Mouse (Mus musculus): ENCODE measurements around the gene Ttyh2. TPM values are rescaled to one million over a fixed set of nuclear protein-coding genes. Genes with fewer than 3 reads are reported as not detected.
"Not testable (repeated sequence)": the region's sequence is repeated elsewhere in the genome, so short reads cannot be mapped to it uniquely, and the experiment has no call there.

Ttyh2 gene
- total RNA-seq, 2 experiments from 2014 or later: 20.8 to 31.0 TPM

DNA sequence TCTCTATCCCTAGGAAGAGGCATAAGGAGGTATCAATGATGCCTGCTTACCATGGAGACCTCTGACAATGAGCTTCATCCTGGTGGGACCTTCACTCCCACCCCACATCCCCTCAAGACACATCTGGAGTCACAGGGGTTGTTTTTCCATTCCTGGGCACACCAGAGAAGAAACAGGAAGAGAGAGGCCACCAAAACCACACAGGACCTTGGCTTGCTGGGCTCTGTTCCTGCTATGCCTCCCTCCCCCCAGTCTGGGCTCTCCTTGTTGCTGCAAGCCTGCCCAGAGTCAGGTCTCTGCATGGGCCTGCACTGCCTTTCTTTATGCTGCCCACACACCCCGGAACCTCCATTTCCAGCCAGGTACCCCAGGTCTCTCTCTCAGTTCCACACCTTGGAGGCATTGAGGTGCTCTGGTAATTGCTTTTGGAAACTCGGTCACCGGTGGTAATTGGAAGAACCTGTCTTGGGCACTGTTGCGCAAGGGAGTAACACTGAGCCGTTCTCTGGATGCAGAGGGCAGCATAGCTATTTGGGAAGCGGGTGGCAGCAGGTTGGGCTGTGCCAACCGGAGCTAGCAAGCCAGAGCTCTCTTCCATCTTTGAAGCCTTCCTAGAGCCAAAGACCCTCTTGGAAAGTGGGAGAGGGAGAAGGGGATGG, 19.8 kb upstream of the Ttyh2 start:
- intact Hi-C loops (cut with DNase I): no loop called here
- no peak for DNase-seq (ENCODE audit: low spot score in 2 of 2)

DNA sequence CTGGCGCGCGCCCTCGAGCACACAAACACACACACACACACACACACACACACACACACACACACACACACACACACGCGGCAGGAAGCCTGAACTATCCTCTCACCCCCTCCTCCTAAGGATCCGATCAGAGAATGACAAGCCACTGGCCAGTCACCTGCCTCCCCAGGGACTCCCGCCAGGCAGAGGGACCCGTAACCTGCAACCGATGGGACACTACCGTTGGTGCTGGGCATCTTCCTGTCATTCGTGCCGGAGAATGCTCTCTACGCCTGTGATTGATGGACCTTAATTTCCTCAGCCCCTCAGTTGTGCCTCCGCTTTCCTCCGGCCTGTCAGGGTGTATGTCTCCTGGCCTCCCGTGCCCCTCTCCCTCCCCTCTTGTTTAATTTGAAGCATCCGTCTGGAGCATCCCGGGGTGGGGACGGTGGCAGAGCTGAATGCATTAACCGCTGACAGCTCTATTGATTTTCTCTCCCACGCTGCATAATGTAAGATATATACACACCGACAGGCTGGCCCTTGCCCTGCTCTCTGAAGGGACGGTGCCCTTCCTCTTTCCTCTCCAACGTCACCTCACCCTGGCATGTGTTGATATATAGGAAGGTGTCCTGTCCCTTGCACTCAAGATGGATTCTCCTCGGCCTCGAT, 18.1 kb upstream of the Ttyh2 start:
- intact Hi-C loops (cut with DNase I): no loop called here

DNA sequence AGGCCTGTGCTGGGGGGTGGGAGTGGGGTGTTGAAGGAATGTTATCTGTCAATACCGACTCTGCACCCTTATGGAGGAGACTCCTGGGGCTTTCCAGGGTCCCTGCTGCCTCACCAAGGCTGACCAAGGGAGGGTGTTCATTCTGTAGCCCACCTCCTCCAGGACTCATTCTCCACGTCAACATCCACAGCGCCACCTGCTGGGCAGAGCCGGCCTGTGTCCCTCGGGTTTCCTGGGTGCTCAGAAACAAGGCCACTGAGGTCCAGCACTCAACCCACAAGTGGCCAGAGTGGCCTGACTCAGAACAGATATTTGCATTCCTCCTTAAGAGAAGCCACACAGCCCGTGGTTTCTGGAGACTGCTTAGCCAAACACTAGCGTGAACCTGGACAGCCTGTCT, 17.5 kb upstream of the Ttyh2 start:
- DNase-seq (ENCODE audit: low spot score in 2 of 2): peak; percentile 41 to 45
- intact Hi-C loops (cut with DNase I): no loop called here

More for the DNA sequence above, 18.1 kb upstream of the Ttyh2 start:
- no peak for DNase-seq (ENCODE audit: low spot score in 2 of 2)

DNA sequence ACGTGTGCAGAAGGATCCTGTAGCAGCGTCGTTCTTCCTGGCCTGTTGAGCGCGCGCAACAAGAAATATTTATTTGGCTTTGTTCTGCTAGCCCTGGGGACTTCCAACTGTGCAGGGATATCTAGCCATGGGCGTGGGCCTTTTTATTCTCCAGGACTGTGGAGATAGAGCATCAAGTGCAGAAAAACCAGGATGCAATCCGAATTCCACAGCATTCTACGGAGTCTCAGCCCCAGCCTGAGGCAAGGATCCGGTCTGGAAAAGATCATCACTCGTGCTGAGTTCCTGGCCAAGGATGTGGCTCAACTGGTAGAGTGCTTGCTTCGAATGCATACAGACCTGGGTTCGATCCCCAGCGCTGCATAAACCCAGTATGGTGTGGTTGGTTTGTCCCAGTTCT, 13.1 kb upstream of the Ttyh2 start:
- intact Hi-C loops (cut with DNase I): no loop called here
- DNase-seq (ENCODE audit: low spot score in 2 of 2): no peak

DNA sequence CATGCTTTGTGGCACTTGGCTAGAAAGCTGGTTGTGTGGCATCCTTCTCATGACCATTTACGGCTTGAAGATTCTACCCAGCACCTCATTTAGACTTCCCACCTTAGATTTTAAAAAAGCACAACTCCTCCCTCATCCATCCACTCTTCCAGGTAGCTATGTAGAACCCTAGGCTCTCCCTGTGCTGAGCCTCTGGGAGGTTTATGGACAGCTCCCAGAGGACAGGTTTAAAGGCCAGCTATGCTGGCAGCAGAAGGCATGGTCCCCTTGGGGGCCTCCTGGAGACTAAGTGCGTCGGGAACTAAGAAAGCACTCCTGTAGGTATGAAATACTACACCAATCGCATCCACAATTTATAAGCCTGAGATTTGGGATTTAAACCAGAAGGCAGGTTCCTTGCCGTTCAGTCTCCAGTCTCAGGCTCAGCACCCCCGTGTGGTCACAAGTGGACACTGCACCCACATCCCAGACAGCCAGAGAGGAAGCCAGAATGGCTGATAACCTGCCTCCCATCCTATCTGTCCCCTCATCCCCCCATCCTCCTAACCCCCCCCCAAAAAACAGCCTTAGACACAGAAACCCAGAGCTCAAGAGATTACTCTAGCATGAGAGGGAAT, 12.4 kb upstream of the Ttyh2 start:
- DNase-seq (ENCODE audit: low spot score in 2 of 2): peak; percentile 59 to 60
- intact Hi-C loops (cut with DNase I): no loop called here

DNA sequence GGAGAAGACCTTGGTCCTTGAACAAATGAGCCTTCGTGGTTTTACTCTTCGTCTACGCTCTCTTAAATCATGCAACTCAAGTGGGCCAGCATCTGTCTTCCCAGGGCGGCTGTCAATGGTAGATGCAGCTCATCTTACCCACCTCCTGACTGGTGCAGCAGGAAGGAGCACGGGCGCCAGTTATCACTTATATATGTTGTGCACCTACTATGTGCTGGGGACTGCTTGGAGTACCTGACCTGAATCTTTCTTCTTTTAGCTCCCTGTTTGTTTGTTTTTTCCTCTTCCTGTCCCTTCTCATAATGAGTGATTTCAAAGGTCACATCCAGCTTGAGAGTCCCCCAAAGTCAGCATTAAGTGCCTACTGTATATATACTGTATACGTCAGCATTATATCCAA, 11.1 kb upstream of the Ttyh2 start:
- intact Hi-C loops (cut with DNase I): no loop called here
- no peak for DNase-seq (ENCODE audit: low spot score in 2 of 2)

DNA sequence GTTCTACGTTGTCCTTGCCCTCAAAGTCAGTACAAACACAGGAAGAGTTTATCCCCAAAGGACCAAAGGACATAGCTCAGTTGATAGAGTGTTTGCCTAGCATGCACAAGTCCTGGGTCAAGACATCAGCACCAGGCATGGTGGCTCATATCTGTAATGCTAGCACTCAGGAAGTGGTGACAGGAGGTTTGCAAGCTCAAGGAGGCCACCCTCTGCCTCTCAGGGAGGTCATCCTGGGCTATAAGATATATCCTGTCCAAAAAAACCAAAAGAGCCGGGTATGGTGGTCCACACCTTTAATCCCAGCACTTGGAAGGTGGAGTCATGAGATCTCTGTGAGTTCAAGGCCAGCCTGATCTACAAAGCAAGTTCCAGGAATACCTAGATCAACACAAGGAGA, 9.8 kb upstream of the Ttyh2 start:
- intact Hi-C loops (cut with DNase I): no loop called here

DNA sequence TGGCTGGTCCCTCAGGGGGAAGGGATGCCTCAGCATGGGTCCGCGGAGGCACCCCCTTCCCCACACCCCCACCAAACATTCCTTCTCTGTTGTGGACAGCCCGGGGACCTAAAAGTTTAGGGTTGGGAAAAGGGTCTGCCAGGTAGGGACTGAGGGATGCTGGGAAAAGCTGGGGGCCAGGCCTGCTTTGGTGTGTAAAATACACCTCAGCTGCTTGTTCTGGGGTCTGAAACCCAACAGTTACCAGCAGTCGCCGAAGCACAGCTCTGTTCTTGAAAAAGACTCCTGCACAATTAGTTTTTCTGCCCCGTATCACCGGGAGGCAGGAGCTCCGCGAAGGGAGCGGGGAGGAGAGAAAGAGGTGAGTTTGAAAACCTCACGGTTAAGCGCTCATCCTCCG, 8.4 kb upstream of the Ttyh2 start:
- DNase-seq (ENCODE audit: low spot score in 2 of 2): no peak
- intact Hi-C loops (cut with DNase I): no loop called here

More for the DNA sequence above, 9.8 kb upstream of the Ttyh2 start:
- DNase-seq (ENCODE audit: low spot score in 2 of 2): no peak

DNA sequence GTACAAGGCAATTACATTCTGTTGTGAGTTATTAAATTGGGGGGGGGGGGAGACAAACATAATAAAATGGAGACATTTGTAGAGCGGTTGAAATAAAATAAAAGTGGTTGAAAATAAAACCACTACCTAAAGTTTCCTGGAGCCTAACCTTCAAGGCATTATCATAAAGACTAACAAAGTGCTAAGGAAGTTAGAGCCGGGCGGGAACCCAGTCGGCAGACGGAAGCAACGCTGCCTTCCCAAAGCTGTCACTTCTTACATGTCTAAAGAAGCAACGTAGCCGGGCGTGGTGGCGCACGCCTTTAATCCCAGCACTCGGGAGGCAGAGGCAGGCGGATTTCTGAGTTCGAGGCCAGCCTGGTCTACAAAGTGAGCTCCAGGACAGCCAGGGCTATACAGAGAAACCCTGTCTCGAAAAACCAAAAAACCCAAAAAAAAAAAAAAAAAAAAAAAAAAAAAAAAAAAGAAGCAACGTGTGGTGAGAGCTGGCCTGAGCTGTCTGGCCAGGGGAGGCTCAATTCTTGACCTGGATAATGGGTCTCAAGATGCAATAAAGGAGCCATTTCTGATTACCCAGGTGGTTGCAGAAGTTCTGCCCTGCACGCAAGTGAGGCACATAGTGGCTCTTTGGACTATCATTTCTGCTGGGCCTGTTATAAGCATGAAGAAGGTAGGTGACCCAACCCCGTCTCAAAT, 7.8 kb upstream of the Ttyh2 start:
- DNase-seq (ENCODE audit: low spot score in 2 of 2): no peak
- intact Hi-C loops (cut with DNase I): no loop called here

DNA sequence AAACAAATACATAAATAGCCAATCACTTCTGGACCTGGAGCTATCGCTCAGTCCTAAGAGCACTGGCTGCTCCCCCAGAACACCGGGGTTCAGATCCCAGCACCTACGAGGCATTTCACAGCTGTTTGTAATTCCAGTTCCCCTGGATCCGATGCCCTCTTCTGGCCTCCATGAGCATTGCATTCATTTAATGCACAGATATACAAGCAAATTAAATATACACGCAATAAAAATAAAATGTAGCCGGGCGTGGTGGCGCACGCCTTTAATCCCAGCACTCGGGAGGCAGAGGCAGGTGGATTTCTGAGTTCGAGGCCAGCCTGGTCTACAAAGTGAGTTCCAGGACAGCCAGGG, 7.3 kb upstream of the Ttyh2 start:
- DNase-seq (ENCODE audit: low spot score in 2 of 2); intact Hi-C loops (cut with DNase I): not testable (repeated sequence)

DNA sequence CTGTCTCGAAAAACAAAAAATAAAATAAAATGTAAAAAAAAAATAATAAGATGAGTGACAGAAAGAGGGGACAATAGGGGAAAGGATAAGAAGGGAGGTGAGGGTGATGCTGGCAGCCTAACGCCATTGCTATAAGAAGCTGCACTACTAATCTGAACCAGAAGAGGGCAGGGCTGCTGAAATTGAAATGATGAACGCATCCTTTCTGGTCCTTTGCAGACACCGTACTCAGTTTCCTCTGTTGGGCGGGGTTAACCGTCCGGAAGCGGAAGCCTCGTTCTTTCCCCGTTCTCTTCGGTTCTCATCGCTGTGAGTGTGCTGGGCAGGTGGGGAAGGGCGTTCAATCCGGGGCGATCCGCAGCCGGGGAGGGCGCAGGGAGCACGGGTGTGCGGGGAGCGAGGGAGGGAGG, 6.9 kb upstream of the Ttyh2 start, which contains the start of gene Rpl38:
TSS of gene Rpl38 (plus strand) at position 224 of the 410 bp plus-strand sequence.
- intact Hi-C loops (cut with DNase I): no loop called here
- peak; percentile 92 to 96 for DNase-seq (ENCODE audit: low spot score in 2 of 2)

DNA sequence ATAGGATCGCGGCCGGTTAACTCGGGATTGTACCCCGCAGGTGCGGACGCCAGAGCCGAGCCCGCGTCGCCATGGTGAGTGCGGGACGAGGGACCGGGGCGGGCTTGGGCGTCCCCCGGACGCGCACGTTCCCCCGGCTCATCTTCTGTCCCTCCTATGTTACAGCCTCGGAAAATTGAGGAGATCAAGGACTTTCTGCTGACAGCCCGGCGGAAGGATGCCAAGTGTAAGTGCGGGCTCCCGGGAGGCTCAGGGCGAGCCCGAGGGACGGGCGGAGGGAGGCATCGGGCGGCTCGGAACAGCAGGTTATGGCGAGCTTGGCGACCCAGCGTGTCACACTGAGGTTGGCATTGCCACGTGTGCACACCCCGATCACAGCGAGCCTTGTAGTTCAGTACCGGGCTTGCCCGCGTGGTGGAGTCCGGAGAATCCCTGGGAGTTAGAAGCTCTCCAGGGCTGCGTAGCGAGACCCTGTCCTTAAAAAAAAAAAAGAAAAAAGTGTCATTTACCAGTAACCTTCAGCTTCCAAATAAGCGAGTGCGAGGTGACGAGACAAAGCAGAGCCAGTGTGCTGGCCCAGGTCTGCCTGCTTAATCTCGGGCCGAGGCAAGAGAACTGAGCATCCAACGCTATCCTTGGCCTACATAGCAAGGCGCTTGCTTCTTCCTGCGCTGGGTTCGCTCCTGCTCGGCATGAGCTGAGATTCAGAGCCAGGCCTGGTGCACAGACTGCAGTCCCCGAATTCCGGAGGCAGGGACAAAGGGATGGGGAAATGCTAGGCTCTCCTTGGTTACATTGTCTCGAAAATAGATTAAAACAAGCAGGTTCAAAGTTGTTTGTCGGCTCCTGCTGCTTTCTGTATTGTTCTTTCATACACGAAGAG, 6.2 kb upstream of the Ttyh2 start:
- intact Hi-C loops (cut with DNase I): no loop called here

DNA sequence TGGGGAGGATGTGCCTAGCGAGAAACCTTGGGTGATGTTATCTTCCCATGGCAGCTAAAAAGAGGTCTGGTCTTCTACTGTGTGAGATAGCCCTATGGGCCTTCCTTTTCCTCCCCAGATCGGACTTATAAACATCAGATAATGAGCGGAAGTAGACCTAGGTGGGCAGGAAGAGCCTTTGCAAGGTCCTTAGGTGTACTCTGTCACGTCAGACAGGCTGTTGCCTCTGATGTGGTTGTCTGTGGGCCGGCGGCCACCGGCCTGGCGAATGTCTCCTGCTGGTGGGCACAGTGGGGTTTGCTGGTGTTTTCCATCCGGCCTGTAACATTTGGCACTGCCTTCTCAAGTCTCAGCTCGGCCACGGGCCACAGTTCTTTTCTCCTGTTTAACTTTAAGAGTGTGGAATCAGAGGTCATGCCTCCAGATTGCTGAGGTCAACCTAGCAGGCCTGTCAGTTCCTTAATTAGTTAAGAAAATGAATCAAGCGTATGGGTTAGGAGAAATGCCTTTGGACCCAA, 5.5 kb upstream of the Ttyh2 start:
- intact Hi-C loops (cut with DNase I): loop anchor here (5.0 to 10.0 kb wide), 3 partner anchors 68 to 245 kb away; partner anchors contain the start of genes Btbd17 and Gpr142
- DNase-seq (ENCODE audit: low spot score in 2 of 2): no peak

More for the DNA sequence above, 6.2 kb upstream of the Ttyh2 start:
- peak; percentile 70 to 78 for DNase-seq (ENCODE audit: low spot score in 2 of 2)

DNA sequence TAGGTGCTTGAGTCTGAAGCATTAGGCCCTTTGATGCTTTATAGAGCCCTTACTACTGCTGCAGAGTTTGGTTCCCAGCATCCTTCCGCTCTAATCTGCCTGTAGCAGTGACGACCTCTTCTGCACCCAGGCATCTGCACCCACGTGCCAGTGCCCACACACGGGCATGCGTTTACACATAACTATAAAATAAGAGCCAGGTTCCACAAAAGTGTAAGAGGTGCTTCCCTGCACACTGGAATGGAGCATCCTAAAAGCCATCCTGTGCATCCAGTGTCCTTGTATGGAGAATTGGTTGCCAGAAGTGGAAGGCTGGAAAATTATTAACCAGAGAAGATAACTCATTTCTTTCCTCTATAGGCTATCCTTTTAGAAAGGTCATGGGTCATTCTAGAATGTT, 4.1 kb upstream of the Ttyh2 start:
- intact Hi-C loops (cut with DNase I): loop anchor here (5.0 to 10.0 kb wide), 3 partner anchors 66 to 244 kb away; partner anchors contain the start of genes Btbd17 and Gpr142
- no peak for DNase-seq (ENCODE audit: low spot score in 2 of 2)

DNA sequence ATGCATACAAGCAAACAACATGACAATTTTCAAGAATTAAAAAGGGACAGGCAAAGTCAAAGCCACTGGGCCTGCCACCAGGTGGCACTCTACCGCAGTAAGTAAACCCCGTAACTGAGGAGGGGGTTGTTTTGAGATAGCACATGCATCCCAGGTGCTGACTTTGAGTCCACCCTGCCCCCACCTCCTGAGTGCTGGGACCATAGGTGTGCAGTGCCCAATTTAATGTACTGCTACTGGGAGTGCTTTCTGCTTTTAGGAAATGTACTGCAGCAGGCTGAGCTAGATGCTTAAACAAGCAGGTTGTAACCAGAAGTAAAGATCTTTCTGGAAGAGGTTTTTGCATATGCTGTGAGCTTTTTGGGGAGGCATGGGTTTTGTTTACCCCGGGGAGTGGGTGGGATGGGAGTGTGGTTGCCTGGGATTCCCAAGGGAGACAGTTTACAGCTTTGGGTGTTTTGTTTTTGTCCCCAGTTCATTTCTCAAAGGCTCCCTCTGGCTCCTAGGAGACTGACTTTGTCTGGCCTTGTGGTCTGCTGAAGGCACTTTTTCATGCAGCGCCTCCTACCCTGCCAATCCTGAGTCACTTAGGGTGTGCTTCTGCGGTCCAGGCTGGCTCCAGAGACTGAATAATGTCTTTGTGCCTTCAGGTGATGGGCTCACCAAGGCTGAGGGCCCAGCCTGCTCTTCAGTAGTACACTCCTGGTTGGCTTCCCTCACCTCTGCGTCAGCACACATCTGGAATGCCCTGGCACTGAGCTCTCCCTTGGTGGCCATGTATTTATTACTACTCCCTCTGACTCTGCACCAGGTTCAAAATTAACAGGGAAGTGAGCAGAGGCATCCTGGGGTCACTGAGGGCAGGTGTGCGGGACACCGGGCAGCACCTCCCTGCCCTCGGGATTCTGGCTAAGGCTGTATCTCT, 2.2 kb upstream of the Ttyh2 start:
- peak; percentile 21 to 35 for DNase-seq (ENCODE audit: low spot score in 2 of 2)
- intact Hi-C loops (cut with DNase I): loop anchor here (5.0 to 10.0 kb wide), 3 partner anchors 64 to 242 kb away; partner anchors contain the start of genes Btbd17 and Gpr142

DNA sequence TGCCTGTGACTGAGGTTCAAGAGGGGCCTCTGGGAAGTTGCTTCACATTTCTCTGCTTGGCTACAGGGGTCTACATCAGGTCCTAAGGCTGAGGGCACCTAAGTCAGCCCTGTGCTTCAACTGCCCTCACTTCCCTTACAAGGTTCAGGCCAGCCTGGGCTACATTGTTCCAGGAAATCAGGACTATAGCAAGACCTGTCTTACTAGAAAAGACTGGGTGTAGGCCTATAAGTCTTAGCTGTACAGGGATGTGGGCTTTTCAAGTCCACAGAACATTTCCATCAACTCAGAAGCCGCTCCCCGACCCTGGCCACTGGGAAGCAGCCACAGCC, 1.5 kb upstream of the Ttyh2 start:
- no peak for DNase-seq (ENCODE audit: low spot score in 2 of 2)
- intact Hi-C loops (cut with DNase I): loop anchor here (5.0 to 10.0 kb wide), 3 partner anchors 64 to 241 kb away; partner anchors contain the start of genes Btbd17 and Gpr142

DNA sequence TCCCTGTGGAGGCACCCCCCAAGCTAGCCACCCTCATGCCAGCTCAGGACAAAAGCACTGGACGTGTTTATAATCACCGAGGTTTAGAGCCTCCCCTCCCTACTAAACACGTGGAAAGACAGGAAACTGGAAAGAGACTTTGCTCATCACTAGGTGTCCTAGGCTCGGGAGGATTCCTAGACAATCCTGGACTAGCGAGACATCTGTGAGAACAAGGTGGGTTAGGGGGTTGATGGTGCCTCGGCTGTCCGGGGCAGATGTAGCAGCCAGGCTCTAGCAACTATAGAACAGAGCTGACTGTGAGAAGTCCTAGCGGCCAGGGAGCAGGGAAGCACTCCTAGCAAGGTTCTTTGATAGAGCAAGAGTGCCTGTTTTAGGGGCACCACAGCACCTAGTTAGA, 1.1 kb upstream of the Ttyh2 start:
- intact Hi-C loops (cut with DNase I): loop anchor here (5.0 to 10.0 kb wide), 3 partner anchors 63 to 241 kb away; partner anchors contain the start of genes Btbd17 and Gpr142
- no peak for DNase-seq (ENCODE audit: low spot score in 2 of 2)

DNA sequence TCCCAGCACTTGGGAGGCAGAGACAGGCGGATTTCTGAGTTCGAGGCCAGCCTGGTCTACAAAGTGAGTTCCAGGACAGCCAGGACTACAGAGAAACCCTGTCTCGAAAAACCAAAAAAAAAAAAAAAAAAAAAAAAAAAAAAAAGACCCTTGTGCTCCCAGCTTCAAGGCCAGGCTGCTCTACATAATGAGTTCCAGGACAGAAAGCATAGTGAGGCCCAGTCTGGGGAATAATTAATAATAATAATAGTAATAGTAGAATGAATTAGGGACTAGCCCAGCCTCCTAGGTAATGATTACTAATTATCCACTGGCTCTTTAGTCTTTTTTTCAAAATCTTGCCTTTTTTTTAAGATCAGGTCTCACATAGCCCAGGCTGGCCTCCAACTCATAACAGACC, 435 bp upstream of the Ttyh2 start:
- intact Hi-C loops (cut with DNase I): loop anchor here (5.0 to 10.0 kb wide), 4 partner anchors 53 to 240 kb away; partner anchors contain the start of genes Btbd17, Dnaic2 and Gpr142
- not testable (repeated sequence) for DNase-seq (ENCODE audit: low spot score in 2 of 2)

All from left cerebral cortex, postnatal 36 days (tissue).